Mouse (Mus musculus) hindbrain, embryonic 14.5 days (tissue): ENCODE measurements around the gene Slc16a4. TPM values are rescaled to one million over a fixed set of nuclear protein-coding genes. Genes with fewer than 3 reads are reported as not detected.

ENCODE experiments used
- ATAC-seq: fragments of 200-750 bp; cut with Nextera tagmentation; 2 replicates; pipeline ENCODE4 v1.8.0; 2017; ENCODE audit warnings: moderate number of reproducible peaks, mild to moderate bottlenecking, moderate TSS enrichment, moderate library complexity; ENCODE audit not compliant: low FRiP score
- DNase-seq: peaks from one replicate; pipeline ENCODE4 v3.0.0-alpha.2; 2015; ENCODE audit warnings: low spot score
- H3K27ac ChIP-seq: fragments of 300-500 bp; sonication (generic); 2 replicates; pipeline ENCODE4 v1.5.1; 2014; ENCODE audit warnings: mild to moderate bottlenecking, moderate library complexity
- H3K27me3 ChIP-seq: fragments of 300-500 bp; sonication (generic); 2 replicates; pipeline ENCODE4 v1.6.1; 2014; ENCODE audit warnings: mild to moderate bottlenecking, low read length, mixed read lengths; ENCODE audit not compliant: control insufficient read depth, insufficient read depth
- H3K36me3 ChIP-seq: fragments of 300-500 bp; sonication (generic); replicated peaks from 2 replicates; pipeline ENCODE4 v1.6.1; 2014; ENCODE audit not compliant: control insufficient read depth, insufficient read depth
- H3K4me1 ChIP-seq: fragments of 300-500 bp; sonication (generic); replicated peaks from 2 replicates; pipeline ENCODE4 v1.6.1; 2014; ENCODE audit warnings: antibody characterized with exemption, low read length, mixed read lengths; ENCODE audit not compliant: control insufficient read depth, insufficient read depth
- H3K4me2 ChIP-seq: fragments of 300-500 bp; sonication (generic); replicated peaks from 2 replicates; pipeline ENCODE4 v1.6.1; 2014; ENCODE audit warnings: mild to moderate bottlenecking, moderate library complexity
- H3K4me3 ChIP-seq: fragments of 300-500 bp; sonication (generic); replicated peaks from 2 replicates; pipeline ENCODE4 v1.5.1; 2014; ENCODE audit warnings: mild to moderate bottlenecking, low read length
- H3K9ac ChIP-seq: fragments of 300-500 bp; sonication (generic); 2 replicates; pipeline ENCODE4 v1.6.1; 2014
- H3K9me3 ChIP-seq: fragments of 300-500 bp; sonication (generic); 2 replicates; pipeline ENCODE4 v1.6.1; 2016; ENCODE audit warnings: low read length; ENCODE audit not compliant: control insufficient read depth
- WGBS: fragments of 180-500 bp; shearing (Covaris S2); extraction: QIAGEN DNeasy Blood & Tissue Kit; methylation state at CpG from one replicate; pipeline ENCODE4 v1.1.7; 2014; 5-methylcytosine and 5-hydroxymethylcytosine counted together
- polyA plus RNA-seq: library from polyadenylated mRNA; unstranded; fragments of >200 nt; fragmentation: Nextera tagmentation; extraction: Ambion mirVana; gene quantifications from 2 replicates; pipeline ENCODE4 v1.2.1, GENCODE M21; 2014

The Slc16a4 gene
- polyA plus RNA-seq, 1 experiment from 2014 or later = 2.5 TPM

DNA sequence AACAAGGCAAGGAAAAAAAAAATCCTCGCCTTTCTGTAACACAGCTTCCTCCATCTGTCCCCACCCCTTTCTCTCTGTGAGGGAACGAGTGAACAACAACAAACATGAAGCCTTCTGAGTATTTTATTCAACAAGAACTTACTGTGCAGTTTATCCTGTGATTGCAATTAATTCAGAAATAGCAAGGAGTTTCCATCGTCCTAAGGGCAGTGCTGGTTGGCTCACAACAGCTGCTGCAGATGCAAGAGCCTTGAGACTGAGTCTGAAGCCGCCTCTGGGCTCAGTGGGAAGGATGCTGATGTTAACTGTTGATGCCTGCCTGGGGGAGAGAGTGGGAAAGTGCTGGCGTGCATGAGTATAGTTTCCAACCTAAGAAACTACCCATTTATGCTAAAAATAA is 33.1 kb upstream of the Slc16a4 start:
- Histone ChIP-seq H3K9ac (no peak overlapping the region), H3K9me3 (no peaks in the 10 kb centered on the region), H3K4me3 (no peak overlapping the region), H3K27me3 (no peaks in the 10 kb centered on the region), H3K27ac (peak overlapping the region; percentile 39; the same call in 1 of the 2 replicates), H3K36me3 (no peaks in the 10 kb centered on the region), H3K4me1 (peaks cover 16% of the 10 kb centered on the region), H3K4me2 (no peak overlapping the region)
- no peak for DNase-seq
- WGBS = 52% methylated on average over 5 of the region's 5 CpGs
- ATAC-seq = no peak

DNA sequence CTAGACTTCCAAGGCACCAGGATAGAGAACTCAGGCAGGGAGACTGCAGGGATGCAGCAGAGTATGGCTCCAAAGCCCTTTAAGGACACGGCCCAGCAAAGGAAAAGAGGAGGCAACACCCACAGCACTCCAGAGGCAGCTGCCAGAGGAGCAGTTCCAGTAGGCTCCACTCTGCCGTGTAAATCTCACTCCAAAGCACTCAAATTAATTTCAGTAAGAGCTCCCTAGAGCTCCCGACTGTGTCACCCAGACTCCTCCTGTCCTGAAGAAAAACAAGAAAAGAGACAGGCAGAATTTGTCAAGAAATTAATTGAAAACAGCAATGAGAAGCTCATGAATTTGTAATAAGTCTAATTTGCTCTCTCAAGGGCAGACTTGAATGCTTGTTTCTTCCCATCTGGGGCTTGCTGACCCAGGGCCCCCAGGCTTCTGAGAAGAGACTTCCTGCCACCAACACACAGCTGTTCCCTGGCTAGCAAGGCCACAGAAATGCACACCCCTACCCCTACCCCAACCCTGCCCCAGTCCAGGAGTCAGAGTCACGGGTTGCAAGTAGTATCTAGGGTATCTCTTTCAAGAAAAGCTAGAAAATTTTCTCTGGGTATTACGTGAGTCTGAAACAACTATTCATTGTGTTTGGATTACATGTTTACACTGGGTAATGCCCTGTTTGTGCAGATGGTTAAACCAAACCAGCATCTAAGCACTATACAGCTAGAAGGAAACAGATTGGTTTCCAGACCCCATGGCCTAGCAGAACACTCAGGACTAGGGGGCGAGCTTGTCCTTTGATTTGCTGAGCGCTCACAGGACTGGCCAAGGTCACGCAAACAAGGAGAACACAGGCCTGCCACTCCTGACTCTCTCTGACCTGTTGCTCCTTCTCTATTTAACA is 29.8 kb upstream of the Slc16a4 start:
- Histone ChIP-seq H3K36me3 (no peaks in the 10 kb centered on the region), H3K4me3 (no peak overlapping the region), H3K27me3 (no peaks in the 10 kb centered on the region), H3K4me2 (0 out of 2 replicates have a peak overlapping the region, but pooled peaks have one; percentile 4), H3K27ac (peak overlapping the region; percentile 66), H3K4me1 (peaks cover 16% of the 10 kb centered on the region), H3K9me3 (no peaks in the 10 kb centered on the region), H3K9ac (no peak overlapping the region)
- ATAC-seq = peak; percentile 61
- WGBS = 42% methylated on average over 8 of the region's 8 CpGs
- no peak for DNase-seq

GRCm38 (mm10) chr3:107261851-107262165 is 29.2 kb upstream of the Slc16a4 start:
- WGBS = 28% methylated on average over 7 of the region's 7 CpGs
- no peak for DNase-seq

GRCm38 (mm10) chr3:107266814-107267345 is 24.1 kb upstream of the Slc16a4 start:
- Histone ChIP-seq H3K27ac (no peak overlapping the region), H3K4me3 (no peak overlapping the region), H3K9me3 (no peaks in the 10 kb centered on the region), H3K4me2 (no peak overlapping the region), H3K9ac (no peak overlapping the region), H3K4me1 (peaks cover 1% of the 10 kb centered on the region), H3K27me3 (no peaks in the 10 kb centered on the region), H3K36me3 (no peaks in the 10 kb centered on the region)
- DNase-seq (no peak), ATAC-seq (no peak)
- 79% methylated on average over 2 of the region's 2 CpGs for WGBS

More at GRCm38 (mm10) chr3:107261851-107262165, 29.2 kb upstream of the Slc16a4 start:
- no peaks in the 10 kb centered on the region for H3K27me3 ChIP-seq
- 0 out of 2 replicates have a peak overlapping the region, but pooled peaks have one; percentile 14 for H3K27ac ChIP-seq
- H3K9me3 ChIP-seq = no peaks in the 10 kb centered on the region
- ATAC-seq = no peak
- no peak overlapping the region for H3K4me2 ChIP-seq
- no peak overlapping the region for H3K4me3 ChIP-seq
- no peaks in the 10 kb centered on the region for H3K36me3 ChIP-seq
- H3K4me1 ChIP-seq = peaks cover 16% of the 10 kb centered on the region
- H3K9ac ChIP-seq = no peak overlapping the region

- Histone ChIP-seq H3K36me3 (no peaks in the 10 kb centered on the region), H3K4me3 (no peak overlapping the region)
- 91% methylated on average over 3 of the region's 3 CpGs for WGBS
Measured at GRCm38 (mm10) chr3:107272433-107272832, 18.6 kb upstream of the Slc16a4 start.

DNA sequence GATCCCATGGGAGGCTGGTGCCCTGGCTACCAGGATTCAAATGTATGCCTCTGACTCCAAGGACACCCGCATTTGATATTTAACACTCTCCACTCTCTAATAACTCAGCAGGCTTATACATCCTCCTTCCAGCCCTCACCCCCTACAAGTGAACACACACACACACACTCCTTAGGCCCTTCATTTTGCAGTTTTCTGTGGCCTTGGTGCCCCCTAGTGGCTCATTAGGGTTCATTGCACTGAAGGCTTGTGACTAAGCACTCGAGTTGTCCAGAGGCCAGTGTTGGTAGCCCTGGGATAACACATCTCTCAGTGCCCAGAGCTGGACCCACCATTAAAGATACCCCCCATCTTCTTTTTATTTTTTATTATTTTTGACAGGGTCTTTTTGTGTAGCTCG is 17.2 kb upstream of the Slc16a4 start:
- H3K4me3 ChIP-seq = no peak overlapping the region
- peak; percentile 85 for DNase-seq
- no peak overlapping the region for H3K27ac ChIP-seq
- no peak overlapping the region for H3K4me2 ChIP-seq
- peak; percentile 81 for ATAC-seq
- WGBS = 17% methylated on average over 3 of the region's 3 CpGs
- H3K36me3 ChIP-seq = no peaks in the 10 kb centered on the region
- H3K9ac ChIP-seq = no peak overlapping the region
- no peaks in the 10 kb centered on the region for H3K9me3 ChIP-seq
- 0 out of 2 replicates have a peak, but pooled peaks cover 3% of the 10 kb centered on the region for H3K4me1 ChIP-seq
- H3K27me3 ChIP-seq = no peaks in the 10 kb centered on the region

More at GRCm38 (mm10) chr3:107272433-107272832, 18.6 kb upstream of the Slc16a4 start:
- Histone ChIP-seq H3K9me3 (no peaks in the 10 kb centered on the region), H3K27me3 (no peaks in the 10 kb centered on the region), H3K9ac (no peak overlapping the region), H3K4me2 (no peak overlapping the region), H3K27ac (no peak overlapping the region), H3K4me1 (no peaks in the 10 kb centered on the region)
- DNase-seq = no peak
- ATAC-seq = no peak

- H3K27ac ChIP-seq = no peak overlapping the region
- H3K4me3 ChIP-seq = no peak overlapping the region
- H3K4me1 ChIP-seq = peaks cover 14% of the 10 kb centered on the region; the same call in 1 of the 2 replicates
- H3K4me2 ChIP-seq = no peak overlapping the region
- no peak overlapping the region for H3K9ac ChIP-seq
- no peaks in the 10 kb centered on the region for H3K36me3 ChIP-seq
- H3K27me3 ChIP-seq = no peaks in the 10 kb centered on the region
- no peaks in the 10 kb centered on the region for H3K9me3 ChIP-seq
- DNase-seq (no peak), ATAC-seq (no peak)
- 69% methylated on average over 5 of the region's 5 CpGs for WGBS
Measured at GRCm38 (mm10) chr3:107275351-107275750, 15.7 kb upstream of the Slc16a4 start.

DNA sequence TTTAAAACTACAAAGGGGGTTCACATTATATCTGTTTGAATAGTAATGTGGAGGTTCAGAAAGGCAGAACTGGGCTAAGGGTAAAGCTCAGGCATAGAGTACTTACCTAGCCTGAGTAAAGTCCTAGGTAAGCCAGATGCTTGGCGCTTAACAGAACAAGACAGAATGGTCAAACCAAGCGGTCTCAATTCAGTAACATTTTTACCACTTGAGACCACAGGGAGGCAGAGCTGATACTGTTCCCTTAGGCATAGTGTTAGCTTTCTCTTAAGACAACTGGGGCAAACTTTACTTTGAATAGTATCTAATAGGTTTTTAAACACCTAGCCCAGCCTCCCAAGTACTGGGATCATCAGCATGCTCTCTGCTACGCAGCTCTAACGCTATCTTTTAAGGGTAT is 15.0 kb upstream of the Slc16a4 start:
- H3K4me2 ChIP-seq = no peak overlapping the region
- H3K36me3 ChIP-seq = no peaks in the 10 kb centered on the region
- H3K27ac ChIP-seq = no peak overlapping the region
- no peak for DNase-seq
- peaks cover 14% of the 10 kb centered on the region; the same call in 1 of the 2 replicates for H3K4me1 ChIP-seq
- WGBS = 63% methylated on average over 4 of the region's 4 CpGs
- no peak overlapping the region for H3K9ac ChIP-seq
- H3K4me3 ChIP-seq = no peak overlapping the region
- H3K9me3 ChIP-seq = no peaks in the 10 kb centered on the region
- no peak for ATAC-seq
- H3K27me3 ChIP-seq = no peaks in the 10 kb centered on the region

DNA sequence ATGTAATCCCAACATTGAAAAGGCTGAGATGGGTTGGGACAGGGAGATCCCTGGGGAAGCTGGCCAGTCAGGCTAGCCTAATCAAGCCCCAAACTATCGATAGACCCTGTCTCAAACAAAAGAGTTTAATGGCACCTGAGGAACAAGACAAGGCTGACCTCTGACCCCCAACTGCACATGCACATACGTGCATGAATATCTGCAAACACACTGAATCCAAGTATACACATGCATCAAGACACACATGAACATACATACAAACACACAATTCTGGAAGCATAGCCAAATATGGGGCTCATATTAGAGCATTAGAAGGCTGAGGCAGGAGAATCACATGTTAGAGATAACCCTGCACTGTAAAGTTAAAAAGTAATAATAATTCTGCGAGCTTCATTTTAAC is 14.4 kb upstream of the Slc16a4 start:
- ATAC-seq (no peak), DNase-seq (no peak)
- Histone ChIP-seq H3K4me2 (no peak overlapping the region), H3K9ac (no peak overlapping the region), H3K9me3 (no peaks in the 10 kb centered on the region), H3K4me3 (no peak overlapping the region), H3K36me3 (no peaks in the 10 kb centered on the region), H3K27me3 (no peaks in the 10 kb centered on the region), H3K4me1 (peaks cover 14% of the 10 kb centered on the region; the same call in 1 of the 2 replicates), H3K27ac (no peak overlapping the region)
- 86% methylated on average over 3 of the region's 3 CpGs for WGBS
